Mouse (Mus musculus) layer of hippocampus, postnatal 14 days (tissue): ENCODE data around the gene Spag6. TPM values are rescaled to one million over a fixed set of nuclear protein-coding genes. Genes with fewer than 3 reads are reported as not detected.

Experiments used
- DNase-seq, 2 experiments: peaks; one replicate each; pipeline ENCODE4 v3.0.0; 2021 to 2022; ENCODE audit warnings: low spot score in 2 of 2, mixed read lengths in 1 of 2
- total RNA-seq, 2 experiments: library from RNA; stranded (reverse); gene quantifications; 2 replicates each; pipeline ENCODE4 v1.2.3; 2021

The Spag6 gene
- total RNA-seq, 2 experiments from 2014 or later = 1.8 to 1.9 TPM

GRCm38 (mm10) chr2:18687671-18688170 lies 6.1 kb upstream of the Spag6 start:
- no peak for DNase-seq

- DNase-seq = no peak
These were observed 5.5 kb upstream of the Spag6 start for GRCm38 (mm10) chr2:18688286-18688685.

DNA sequence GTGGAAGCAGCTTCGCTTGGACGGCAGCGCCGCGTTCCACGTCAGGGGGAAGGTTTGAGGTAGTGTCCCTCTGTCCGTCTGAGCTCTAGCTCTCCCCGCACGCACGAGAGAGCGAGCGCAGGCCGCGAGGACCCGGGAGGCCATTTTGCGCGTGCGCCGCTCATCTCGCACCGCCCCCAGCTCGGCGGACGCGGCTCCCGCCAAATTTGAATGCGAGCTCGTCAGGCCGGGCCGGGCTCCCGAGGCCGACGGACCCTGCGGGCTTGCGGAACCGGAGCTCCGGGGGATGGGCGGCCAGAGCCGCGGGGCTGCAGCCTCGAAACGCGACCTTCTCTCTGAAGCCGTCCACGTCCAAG lies 5.1 kb upstream of the Spag6 start:
- DNase-seq = no peak

DNA sequence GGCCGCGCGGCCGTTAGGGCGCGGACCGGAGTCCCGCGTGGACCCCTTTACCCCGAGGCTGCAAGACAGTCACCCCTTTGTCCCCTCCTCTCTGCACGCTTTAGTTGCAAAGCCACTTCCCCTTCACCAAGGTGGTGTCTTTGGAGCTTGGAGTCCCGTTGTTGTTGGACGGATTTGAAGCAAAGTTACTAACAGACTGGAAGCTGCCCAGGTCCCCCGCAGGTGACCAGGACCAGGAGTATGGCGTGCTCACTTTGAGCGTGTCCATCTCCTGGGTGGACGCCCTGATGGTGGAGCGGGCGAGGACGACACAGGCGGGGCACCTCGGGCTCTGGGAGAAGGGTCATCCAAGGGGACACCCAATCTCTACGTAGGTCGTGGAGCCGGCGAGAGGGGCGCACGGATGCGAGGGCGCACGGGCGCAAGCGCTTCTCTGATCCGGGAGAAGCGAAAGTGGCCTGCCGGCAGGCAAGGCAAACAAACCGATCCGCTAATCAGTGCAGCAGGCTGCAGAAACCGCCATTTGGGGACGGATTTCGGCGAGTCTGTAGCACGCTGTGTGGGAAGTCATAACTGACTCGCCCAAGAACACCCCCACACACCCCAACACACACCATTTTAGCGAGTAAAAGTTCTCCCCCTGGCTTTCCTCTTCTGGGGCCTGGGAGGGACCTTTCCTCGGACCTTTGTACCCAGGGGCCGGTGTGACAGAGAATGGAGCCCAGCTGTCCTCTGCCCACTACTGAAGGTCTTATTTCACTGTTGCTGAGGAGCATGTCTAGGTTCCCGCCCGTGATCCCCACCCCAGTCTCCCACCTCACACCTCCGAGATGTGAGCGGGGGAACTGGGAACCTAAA lies 4.5 kb upstream of the Spag6 start:
- no peak for DNase-seq

- DNase-seq = peak in 1 of 2 experiments; percentile 52
These were observed 3.7 kb upstream of the Spag6 start for GRCm38 (mm10) chr2:18690055-18690691.

- no peak for DNase-seq
These were observed 3.1 kb upstream of the Spag6 start for GRCm38 (mm10) chr2:18690756-18691155.

GRCm38 (mm10) chr2:18692031-18692430 lies 1.8 kb upstream of the Spag6 start:
- DNase-seq = no peak

DNA sequence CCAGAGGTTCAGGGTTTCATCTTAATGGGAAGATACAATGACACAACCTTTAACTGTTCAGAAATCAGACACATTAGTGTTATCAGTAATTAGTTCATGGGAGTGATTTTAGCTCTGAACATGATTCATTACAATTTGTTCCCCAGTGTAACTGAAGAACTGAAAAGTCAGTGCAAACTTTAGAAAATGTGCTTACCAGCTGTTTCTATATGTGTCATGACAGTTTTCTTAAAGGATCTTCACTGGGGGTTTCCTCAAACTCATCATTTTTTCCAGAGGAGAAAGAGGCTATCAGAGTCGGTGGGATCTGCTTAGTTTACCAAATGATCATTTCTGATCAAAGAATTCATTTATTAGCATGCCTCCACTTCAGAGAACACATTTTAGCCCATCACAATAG lies 1.3 kb upstream of the Spag6 start:
- DNase-seq = no peak

DNA sequence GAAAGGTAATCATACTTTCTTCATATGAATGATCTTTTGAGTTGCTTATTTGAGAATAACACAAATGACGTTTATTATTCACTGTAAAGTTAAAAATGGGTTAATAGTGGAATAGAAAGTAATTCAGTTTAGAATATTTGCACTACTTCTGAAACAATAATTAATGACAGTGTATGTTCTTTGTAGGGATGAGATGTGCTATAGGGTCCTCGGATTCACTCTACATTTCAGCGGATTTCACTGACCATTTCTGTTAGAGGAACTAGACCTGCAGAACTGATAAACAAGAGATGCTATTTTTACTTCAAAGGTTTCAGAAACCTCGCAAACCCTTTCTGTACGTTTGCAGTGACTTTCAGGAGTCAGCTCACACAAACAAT lies 351 bp upstream of the Spag6 start:
- no peak for DNase-seq

DNA sequence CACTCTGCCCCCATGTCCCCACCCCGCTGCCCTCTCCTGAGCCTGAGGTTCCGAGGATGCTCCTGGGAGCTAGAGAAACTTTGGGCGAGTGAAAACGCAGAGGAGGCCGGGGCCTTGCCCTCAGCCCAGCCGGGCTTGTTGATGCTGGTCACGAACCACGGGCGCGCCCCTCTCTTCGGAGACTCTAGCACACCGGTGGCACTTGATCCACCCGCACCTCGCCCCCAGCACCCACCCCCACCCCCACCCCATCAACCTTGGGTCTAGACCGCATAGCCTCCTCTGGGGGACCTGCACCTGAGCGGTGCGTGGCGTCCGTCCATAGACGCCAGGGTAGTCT lies 749 bp downstream of the Spag6 start:
- DNase-seq = no peak

DNA sequence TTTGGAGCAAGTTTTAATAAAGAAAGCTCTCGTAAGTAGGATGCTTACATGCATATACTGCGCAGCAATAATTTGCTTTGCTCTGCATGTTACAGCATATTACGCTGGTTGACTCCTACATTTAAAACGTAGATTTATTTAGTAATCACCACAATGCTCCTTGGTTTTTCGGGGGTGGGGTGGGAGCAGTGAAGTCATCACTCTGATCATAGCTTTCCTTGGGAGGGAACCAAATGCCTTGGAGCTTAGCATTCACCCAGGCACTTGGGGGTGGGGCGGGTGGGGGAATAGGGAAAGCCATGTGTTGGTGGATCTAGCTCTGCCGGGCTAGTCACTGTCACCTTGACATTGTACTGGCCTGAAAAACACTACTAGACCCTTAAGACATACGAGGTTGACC lies 1.3 kb downstream of the Spag6 start:
- no peak for DNase-seq

DNA sequence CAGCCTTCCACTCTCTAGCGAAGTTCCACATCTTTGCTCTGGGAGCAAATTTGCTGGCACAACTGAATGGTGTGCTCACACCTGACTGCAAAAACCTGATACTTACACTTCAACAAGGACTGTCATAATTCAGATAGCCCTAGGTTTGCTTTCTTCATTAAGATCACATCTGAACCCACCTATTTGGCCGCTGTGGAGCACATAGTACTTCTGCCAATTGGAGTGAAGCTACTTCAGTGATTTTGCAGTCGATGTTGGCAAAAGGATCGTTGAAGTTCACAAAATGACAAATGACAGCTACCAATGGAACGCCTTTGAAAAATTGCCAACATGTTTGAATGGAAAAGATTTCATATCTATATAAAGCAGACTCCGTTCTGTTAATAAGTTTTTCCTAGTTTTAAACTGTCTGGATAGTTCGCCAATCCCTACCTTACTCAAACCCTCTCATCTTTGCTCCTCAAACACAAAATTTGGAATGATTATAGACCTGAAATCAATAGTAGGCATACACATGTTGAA lies 1.9 kb downstream of the Spag6 start:
- no peak for DNase-seq

DNA sequence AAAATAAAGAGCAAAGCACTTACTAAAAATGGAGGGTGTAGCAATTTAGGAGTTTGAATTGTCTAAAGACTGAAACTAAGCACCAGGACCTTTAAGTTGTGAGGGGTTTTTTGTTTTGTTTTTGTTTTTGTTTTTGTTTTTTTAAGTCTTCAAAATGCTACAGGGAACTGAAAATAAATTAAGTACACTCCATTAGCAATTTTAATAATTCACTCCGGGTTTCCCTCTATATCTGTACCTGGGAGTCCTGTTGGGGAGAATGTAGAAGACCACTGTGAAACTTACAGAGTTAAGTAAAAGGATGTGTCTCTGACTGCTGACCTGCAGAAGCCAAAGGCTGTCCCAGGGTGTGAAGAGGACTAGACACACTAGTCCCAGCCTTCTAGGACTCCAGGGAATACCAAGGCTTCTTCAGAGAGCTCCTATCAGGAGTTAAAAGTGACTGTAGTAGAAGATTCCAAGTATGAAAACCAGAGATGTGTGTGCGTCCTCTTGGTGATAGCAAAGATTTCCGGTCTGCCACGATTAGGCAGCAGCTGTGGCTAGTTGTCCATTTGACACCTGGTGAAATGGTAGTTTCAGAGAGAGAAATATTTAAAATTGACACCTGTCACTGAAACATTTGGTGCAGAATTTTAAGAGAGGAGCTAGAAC lies 3.9 kb downstream of the Spag6 start:
- no peak for DNase-seq

DNA sequence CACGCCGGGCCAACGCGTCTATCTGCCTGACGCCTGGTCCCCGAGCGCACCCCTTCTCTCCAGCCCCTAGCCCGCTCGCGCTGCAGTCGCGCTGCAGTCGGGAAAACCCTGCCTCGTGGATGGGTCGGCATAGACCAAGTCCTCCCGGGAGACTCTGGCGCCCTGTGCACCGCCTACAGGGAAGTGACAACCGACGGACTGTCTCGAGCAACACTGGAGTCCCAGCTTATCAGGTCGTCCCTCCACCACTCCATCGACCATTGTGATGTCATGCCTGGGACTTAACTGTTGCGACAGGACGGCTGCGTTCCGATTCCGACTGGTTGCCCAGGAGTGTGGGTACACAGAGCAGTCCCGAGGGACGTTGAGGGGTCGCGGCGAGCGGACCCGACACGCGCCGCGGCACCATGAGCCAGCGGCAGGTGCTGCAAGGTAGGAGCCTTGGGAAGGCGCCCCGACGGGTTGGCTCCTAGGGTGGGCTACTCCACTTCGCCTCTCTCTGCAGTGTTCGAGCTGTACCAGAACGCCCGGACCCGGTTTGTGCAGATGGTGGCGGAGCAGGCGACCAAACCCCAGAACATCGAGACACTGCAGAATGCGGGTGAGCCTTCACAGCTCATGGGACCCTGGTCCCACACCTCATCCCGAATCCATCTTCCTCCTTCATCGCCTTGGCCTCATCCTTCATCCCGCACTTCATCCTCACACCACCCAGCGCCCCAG lies 5.0 kb downstream of the Spag6 start:
- no peak for DNase-seq

- no peak for DNase-seq
These were observed 5.7 kb downstream of the Spag6 start for GRCm38 (mm10) chr2:18699401-18699990.

- DNase-seq = no peak
These were observed 16.5 kb downstream of the Spag6 start for GRCm38 (mm10) chr2:18710356-18710755.

- no peak for DNase-seq
These were observed 19.2 kb downstream of the Spag6 start for GRCm38 (mm10) chr2:18713071-18713470.

DNA sequence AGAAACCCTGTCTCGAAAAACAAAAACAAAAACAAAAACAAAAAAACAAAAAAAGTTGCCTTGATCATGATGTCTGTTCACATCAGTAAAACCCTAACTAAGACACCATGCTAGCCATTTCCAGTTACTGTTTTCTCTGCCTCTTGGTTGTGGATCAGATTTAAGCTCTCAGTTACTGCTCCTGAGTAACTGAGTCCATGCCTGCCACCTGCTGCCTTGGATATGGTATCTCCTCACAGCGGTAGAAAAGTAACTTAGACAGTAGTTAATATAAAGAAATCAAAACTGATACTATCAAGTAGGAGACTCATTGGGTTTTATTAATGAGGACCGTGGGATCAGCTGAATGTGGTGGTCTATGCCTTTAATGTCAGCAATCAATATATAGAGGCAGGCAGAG lies 20.5 kb downstream of the Spag6 start:
- no peak for DNase-seq

DNA sequence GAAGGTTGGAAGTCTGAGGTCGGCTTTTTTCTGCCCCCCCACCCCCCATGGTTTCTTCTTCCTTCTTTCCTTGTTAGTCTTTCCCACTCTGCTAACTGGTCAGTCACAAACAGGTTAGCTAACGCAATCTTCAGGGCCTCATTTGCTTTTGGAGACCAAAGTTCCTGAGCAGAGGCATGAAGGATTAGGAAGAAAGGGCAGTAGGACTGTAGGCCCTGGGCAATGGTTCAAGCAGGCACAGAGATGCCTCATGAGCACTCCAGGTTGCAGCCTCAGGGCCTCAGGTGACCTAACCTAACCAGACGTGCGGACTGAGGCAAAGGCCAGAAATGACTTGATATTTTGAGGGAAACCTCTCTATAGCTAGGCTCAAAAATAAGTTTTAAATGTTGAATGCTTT lies 24.7 kb downstream of the Spag6 start:
- no peak for DNase-seq

GRCm38 (mm10) chr2:18722208-18722830 lies 28.5 kb downstream of the Spag6 start:
- DNase-seq = no peak

- DNase-seq = no peak
These were observed 30.6 kb downstream of the Spag6 start for GRCm38 (mm10) chr2:18724462-18724861.
